In genomic region chr13:23466911-23467310, GRCm38 (mm10) we compare ENCODE assay signal across 9 mouse cellular contexts. TPM values are rescaled to one million over a fixed set of nuclear protein-coding genes. Genes with fewer than 3 reads are reported as not detected.
DNase-seq lines count a peak whose midpoint lies in the region; ATAC-seq and TF ChIP-seq lines count a peak whose summit lies in the region.
"Had no signal": no experiment of that assay in that cellular context is flagged by ENCODE, and none has a peak within 500 bp of the region (broad histone marks: within the 10 kb centered on the region; RNA-seq: fewer than 3 reads in every experiment).

No protein-coding gene starts in this region.

- H3K4me1 ChIP-seq in ES-Bruce4 (ENCODE audit: control insufficient read depth, insufficient read depth, low read length): no peaks in the 10 kb centered on the region
- peaks cover 19% of the 10 kb centered on the region for H3K4me1 ChIP-seq in embryonic facial prominence, embryonic 15.5 days
- H3K4me1 ChIP-seq in liver, embryonic 16.5 days (ENCODE audit: control insufficient read depth, low read depth, low read length): peaks cover 20% of the 10 kb centered on the region

- intact Hi-C loops in heart, postnatal 36 days (cut with DNase I): loop anchor here (2.0 kb wide), 1 partner anchor 38 kb away; no protein-coding TSS in a partner anchor

- H3K4me3 ChIP-seq in ES-Bruce4 (ENCODE audit: low read depth, low read length): peak overlapping the region; percentile 27; the same call in 1 of the 2 replicates
- no peak overlapping the region for H3K4me3 ChIP-seq in embryonic facial prominence, embryonic 15.5 days (replicated peaks)
- no peak overlapping the region for H3K4me3 ChIP-seq in liver, embryonic 16.5 days (ENCODE audit: low read depth, low read length)

- no peak overlapping the region for H3K9ac ChIP-seq in ES-Bruce4 (ENCODE audit: low read depth, poor library complexity, severe bottlenecking)
- H3K9ac ChIP-seq in embryonic facial prominence, embryonic 15.5 days: no peak overlapping the region
- no peak overlapping the region for H3K9ac ChIP-seq in liver, embryonic 16.5 days (ENCODE audit: low read depth, low read length)

- TF ChIP-seq EP300 in ES-Bruce4 (IDR thresholded peaks at IDR 0.05; ENCODE audit: insufficient read depth, low read depth, low read length): no peak

- TF ChIP-seq CTCF in ES-Bruce4 (IDR thresholded peaks at IDR 0.05; ENCODE audit: low read depth, low read length): no peak

- DNase-seq in adrenal gland, adult 8-10 months: peak; percentile 45
- peak; percentile 72 to 76 for DNase-seq in heart, postnatal 36 days
- DNase-seq in kidney, postnatal 4 days: peak; percentile 59 to 68
- DNase-seq in retina, postnatal 1 day: peak; percentile 86
- peak; percentile 89 for DNase-seq in yolk sac, embryonic 10.5 days (ENCODE audit: low spot score)

- no peaks in the 10 kb centered on the region for H3K9me3 ChIP-seq in ES-Bruce4 (replicated peaks; ENCODE audit: control insufficient read depth, insufficient read depth, low read length, poor library complexity, severe bottlenecking)
- no peaks in the 10 kb centered on the region for H3K9me3 ChIP-seq in embryonic facial prominence, embryonic 15.5 days (replicated peaks)
- no peaks in the 10 kb centered on the region for H3K9me3 ChIP-seq in liver, embryonic 16.5 days (replicated peaks; ENCODE audit: control insufficient read depth, low read length)

- peak; percentile 59 for ATAC-seq in embryonic facial prominence, embryonic 15.5 days (ENCODE audit: insufficient number of reproducible peaks, low FRiP score, low TSS enrichment, low read depth)
- ATAC-seq in liver, embryonic 16.5 days (ENCODE audit: low read depth): peak; percentile 60

- H3K27me3 ChIP-seq in ES-Bruce4 (ENCODE audit: control insufficient read depth, insufficient read depth, low read length, poor library complexity, severe bottlenecking): no peaks in the 10 kb centered on the region
- no peaks in the 10 kb centered on the region for H3K27me3 ChIP-seq in embryonic facial prominence, embryonic 15.5 days
- no peaks in the 10 kb centered on the region for H3K27me3 ChIP-seq in liver, embryonic 16.5 days (ENCODE audit: control insufficient read depth, insufficient read depth, low read depth, low read length)

- WGBS in embryonic facial prominence, embryonic 15.5 days: 4% methylated on average over 9 of the region's 9 CpGs
- WGBS in liver, embryonic 16.5 days (ENCODE audit: insufficient replicate concordance): 2% methylated on average over 9 of the region's 9 CpGs

- H3K27ac ChIP-seq in ES-Bruce4 (ENCODE audit: insufficient read depth, low read length): no peak overlapping the region
- H3K27ac ChIP-seq in embryonic facial prominence, embryonic 15.5 days (replicated peaks): no peak overlapping the region
- H3K27ac ChIP-seq in liver, embryonic 16.5 days (ENCODE audit: low read length): no peak overlapping the region

- no peak for TF ChIP-seq POLR2A in ES-Bruce4 (IDR thresholded peaks at IDR 0.05; ENCODE audit: insufficient read depth, low read length)

- no peaks in the 10 kb centered on the region for H3K36me3 ChIP-seq in ES-Bruce4 (ENCODE audit: control insufficient read depth, insufficient read depth, low read length, poor library complexity, severe bottlenecking)
- no peaks in the 10 kb centered on the region for H3K36me3 ChIP-seq in embryonic facial prominence, embryonic 15.5 days
- H3K36me3 ChIP-seq in liver, embryonic 16.5 days (ENCODE audit: control insufficient read depth, insufficient read depth): no peaks in the 10 kb centered on the region

- H3K4me2 ChIP-seq in embryonic facial prominence, embryonic 15.5 days (replicated peaks): 0 out of 2 replicates have a peak overlapping the region, but pooled peaks have one; percentile 17
- H3K4me2 ChIP-seq in liver, embryonic 16.5 days (ENCODE audit: low read depth, low read length): peak overlapping the region; percentile 21; the same call in 1 of the 2 replicates

RNA-seq across cellular contexts. Expression of gene Btn1a1, which starts 1.2 kb away (rescaled TPM):
- 0.40 and 0.46 TPM in 2 replicates for polyA plus RNA-seq in ES-Bruce4 (2011; ENCODE audit: insufficient read depth, insufficient read length, low read depth, missing spikeins)
- total RNA-seq in adrenal gland, adult 8-10 months (2022): not detected
- 0.04 TPM in 1 of 2 replicates, not detected in the other for polyA plus RNA-seq in embryonic facial prominence, embryonic 15.5 days (2015; fragmentation: Nextera tagmentation; extraction: Ambion mirVana)
- not detected for total RNA-seq in heart, postnatal 36 days (2021)
- polyA plus RNA-seq in liver, embryonic 16.5 days (2015; fragmentation: Nextera tagmentation; extraction: Ambion mirVana): 1.9 and 2.0 TPM in 2 replicates

RNA-seq across cellular contexts. Expression of gene Btn2a2, which starts 21.7 kb away (rescaled TPM):
- polyA plus RNA-seq in ES-Bruce4 (2011; ENCODE audit: insufficient read depth, insufficient read length, low read depth, missing spikeins): 0.91 and 1.9 TPM in 2 replicates
- not detected for total RNA-seq in adrenal gland, adult 8-10 months (2022)
- 0.55 and 0.65 TPM in 2 replicates for polyA plus RNA-seq in embryonic facial prominence, embryonic 15.5 days (2015; fragmentation: Nextera tagmentation; extraction: Ambion mirVana)
- not detected for total RNA-seq in heart, postnatal 36 days (2021)
- polyA plus RNA-seq in liver, embryonic 16.5 days (2015; fragmentation: Nextera tagmentation; extraction: Ambion mirVana): not detected in 2 replicates
- total RNA-seq: hematopoietic stem cell, adult 5-6 weeks had no signal

RNA-seq across cellular contexts. Expression of gene Abt1, which starts 43.2 kb away (rescaled TPM):
- polyA plus RNA-seq in ES-Bruce4 (2011; ENCODE audit: insufficient read depth, insufficient read length, low read depth, missing spikeins): 10.0 and 10.3 TPM in 2 replicates
- total RNA-seq in adrenal gland, adult 8-10 months (2022): 1 to 10 TPM; 6.5 to 7.8 (median 7.1) TPM
- polyA plus RNA-seq in embryonic facial prominence, embryonic 15.5 days (2015; fragmentation: Nextera tagmentation; extraction: Ambion mirVana): 12.2 and 12.7 TPM in 2 replicates
- 1 to 10 TPM; 4.3 TPM for total RNA-seq in heart, postnatal 36 days (2021)
- 4.5 TPM in 2 replicates for polyA plus RNA-seq in liver, embryonic 16.5 days (2015; fragmentation: Nextera tagmentation; extraction: Ambion mirVana)
